Mouse (Mus musculus) adrenal gland, adult 8-10 months (tissue): ENCODE data around the gene Fgf4. TPM values are rescaled to one million over a fixed set of nuclear protein-coding genes. Genes with fewer than 3 reads are reported as not detected.
"Not testable (repeated sequence)": the region's sequence is repeated elsewhere in the genome, so short reads cannot be mapped to it uniquely, and the experiment has no call there.

ENCODE experiments used
- DNase-seq: peaks from one replicate; pipeline ENCODE4 v3.0.0; 2022
- total RNA-seq, 4 experiments: library from RNA; stranded (reverse); gene quantifications; 2 replicates each; pipeline ENCODE4 v1.2.4; 2022

Gene Fgf4
- total RNA-seq, 4 experiments from 2014 or later, result not detected

DNA sequence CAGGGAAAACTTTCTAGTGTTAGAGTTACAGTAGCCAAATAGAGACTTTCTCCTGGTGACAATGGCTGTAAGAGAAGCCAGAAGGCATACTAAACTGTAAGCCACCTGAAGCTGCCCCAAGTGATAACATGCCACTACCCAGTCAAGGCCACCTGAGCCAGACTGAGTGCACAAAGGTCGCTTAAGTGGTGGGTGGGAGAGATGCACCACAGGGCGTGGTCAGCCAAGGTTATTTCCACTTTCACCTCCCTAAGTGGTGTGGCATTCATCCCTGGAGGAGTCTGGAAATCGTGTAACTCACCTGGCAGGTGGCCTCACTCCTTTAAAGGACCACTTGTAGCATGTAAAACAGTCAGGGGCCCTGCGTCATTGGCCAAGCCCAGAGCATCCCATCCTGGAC is 20.0 kb downstream of the Fgf4 start:
- no peak for DNase-seq

DNA sequence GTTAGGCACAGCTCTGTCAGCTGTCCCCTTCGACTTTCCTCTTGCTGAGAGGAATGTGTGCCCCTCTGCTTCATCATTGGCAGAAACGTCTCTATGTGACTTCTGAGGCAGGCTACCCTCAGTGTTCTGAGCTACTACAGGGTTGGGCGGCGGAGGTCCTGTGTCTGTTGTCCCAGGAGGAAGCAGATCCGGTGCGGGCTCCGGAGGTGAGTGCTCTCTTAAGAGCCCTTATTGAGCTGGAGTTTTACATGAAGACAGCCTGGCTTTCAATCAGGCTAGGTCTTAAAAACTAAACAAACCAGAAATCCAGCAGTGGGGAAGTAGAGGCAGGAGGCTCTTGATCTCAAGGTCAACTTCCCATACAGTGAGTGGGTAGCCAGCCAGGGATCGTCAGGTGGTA is 20.4 kb downstream of the Fgf4 start:
- no peak for DNase-seq

DNA sequence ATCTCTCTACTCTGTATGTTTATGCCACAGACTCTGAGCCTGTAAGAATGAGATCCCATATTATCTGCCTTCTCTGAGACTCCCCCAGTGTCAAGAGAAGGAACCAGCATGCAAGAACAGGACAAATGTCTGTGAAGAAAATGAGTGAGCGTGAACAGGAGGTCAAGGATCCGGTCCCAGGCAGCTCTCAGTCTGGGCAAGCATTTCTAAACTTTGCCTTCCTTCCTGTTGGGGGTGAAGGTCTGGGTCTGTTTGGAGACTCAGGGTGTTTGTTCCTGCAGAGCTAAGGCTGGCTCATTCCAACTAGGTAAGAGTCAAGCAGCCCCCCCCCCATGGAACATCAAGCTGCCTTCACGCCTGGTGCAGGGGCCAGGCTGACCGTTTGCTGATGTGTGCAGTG is 25.3 kb downstream of the Fgf4 start:
- no peak for DNase-seq

DNA sequence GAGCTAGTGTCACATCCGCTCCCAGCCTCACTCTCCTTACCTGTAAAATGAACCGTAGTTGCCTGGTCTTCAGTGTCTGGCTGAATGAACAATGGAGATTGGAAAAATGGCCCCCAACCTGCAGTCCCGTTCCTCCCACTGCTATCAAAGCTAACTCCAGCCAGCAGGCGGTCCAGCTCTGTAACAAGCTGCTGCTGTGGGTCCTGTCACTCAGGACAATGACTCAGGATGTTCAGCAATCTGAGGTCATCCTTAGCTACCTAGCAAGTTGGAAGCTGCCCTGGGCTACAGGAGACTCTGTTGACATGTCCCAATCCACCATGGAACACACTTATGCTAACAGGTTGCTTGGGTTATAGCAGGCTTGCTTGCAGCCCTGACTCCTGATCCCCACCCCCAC is 26.0 kb downstream of the Fgf4 start:
- no peak for DNase-seq

DNA sequence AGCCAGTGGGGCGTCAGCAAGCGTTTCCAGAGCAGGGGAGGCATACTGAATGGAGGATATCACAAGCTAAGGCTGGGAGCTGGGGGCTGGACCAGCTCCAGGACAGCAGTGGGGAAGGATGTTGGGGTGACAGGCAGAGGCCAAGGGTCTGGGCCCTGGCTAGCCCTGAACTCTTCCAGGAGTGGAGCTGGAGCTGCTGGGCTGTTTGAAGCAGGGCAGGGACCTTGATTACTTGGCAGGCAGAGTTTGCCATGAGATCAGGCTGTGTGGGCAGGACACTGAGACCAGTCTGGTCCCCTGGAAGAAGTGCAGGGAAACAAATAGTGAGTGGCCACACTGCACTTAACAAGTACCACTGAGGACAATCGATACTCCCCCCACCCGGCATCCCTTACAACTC is 27.1 kb downstream of the Fgf4 start:
- DNase-seq, result peak; percentile 24

DNA sequence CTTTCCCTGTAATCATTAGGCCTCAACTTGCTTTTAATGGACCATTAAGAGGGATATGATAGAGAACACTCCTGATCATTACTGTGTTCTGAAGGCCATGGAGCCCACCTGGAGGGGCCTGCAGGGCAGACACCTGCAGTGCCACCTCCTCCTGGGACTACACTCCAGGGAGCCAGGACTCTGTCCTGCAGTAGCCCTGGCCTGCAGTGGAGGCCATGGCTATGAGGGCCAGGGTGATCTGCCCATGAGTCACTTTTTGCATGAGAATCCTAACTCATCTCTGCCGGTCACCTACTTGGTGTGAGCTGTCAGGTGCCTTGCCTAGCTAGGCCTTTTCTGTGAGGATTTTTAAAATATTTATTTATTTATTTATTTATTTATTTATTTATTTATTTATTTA is 31.2 kb downstream of the Fgf4 start:
- DNase-seq, result peak; percentile 47

DNA sequence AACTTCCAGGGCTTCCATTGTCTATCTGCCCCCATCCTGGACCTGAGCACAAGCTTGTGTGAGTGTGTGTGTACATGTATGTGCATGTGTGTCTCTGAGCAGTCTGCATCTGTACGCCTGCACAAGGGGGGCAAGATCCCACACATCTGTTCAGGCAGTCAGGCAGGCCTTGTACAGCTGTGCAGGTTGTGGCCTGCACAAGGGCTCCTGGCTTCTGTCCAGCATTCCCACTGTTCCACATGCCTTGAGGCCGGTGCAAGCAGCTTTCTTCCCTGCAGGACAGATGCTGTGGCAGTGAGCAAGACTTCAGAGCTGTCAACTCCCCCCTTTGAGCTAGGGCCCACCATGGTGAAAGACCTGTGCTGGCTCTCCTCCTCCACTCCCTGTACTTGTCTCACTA is 35.9 kb downstream of the Fgf4 start:
- DNase-seq, result no peak

DNA sequence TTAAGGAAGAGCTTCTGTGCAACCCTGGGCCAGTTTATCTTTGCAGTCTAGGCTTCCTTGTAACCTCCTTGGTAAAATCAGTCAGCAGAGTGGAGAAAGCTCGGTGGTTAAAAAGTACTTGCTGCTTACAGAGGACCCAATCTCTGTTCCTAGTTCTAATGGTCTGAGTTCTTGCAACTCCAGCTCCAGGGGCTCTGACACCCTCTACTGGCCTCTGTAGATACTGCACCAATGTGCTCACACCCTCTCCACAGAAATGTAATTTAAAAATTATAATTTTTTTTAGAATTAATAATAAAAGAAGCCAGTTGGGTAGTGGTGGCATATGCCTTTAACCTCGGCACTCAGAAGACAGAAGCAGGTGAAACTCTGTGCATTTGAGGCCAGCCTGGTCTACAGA is 40.5 kb downstream of the Fgf4 start:
- no peak for DNase-seq

DNA sequence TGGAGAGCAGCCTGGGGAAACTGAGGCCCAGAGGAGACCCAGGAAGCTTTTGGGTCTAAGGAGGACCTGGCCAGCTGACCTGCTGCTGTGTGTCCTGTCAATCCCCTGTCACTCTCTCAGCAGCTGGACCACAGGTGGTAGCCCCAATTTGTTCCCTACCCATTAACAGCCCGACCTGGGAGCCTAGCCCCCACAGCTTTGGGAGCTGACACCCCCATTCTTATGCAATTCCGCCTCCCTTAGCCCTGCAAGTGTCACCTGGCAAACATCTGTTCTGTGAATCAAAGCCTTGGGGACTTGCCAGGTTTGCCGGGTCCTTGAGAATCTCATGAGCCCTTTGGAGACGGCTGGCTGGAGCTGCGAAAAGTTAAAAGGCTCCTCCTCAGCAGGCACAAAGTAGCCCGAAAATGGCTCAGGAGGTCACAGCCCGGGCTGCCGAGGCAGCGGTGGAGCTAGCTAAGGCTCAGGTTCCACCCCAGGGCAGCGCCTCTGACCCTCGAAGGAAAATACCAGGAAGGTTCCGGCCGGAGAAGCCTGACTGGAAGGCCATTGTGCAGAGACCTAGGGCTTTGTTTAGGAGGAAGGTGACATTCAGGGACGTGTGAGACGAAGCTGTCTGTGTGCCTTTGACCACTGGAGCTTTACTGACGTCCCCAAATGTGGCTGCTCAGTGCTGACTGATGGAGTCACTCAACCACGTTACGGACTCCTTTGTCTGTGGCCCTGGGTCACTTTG is 41.6 kb downstream of the Fgf4 start:
- DNase-seq, result peak; percentile 56

DNA sequence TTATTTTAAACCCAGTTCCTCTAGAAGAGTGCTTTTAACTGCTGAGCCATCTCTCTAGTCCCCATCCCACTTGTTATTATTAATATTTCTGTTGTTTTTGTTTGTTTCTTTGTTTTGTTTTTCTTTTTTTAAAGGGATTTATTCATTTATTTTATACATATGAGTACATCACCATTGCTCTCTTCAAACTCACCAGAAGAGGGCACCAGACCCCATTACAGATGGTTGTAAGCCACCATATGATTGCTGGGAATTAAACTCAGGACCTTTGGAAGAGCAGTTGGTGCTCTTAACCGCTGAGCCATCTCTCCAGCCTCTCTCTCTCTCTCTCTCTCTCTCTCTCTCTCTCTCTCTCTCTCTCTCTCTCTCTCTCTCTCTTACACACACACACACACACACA is 43.5 kb downstream of the Fgf4 start:
- DNase-seq, result not testable (repeated sequence)

DNA sequence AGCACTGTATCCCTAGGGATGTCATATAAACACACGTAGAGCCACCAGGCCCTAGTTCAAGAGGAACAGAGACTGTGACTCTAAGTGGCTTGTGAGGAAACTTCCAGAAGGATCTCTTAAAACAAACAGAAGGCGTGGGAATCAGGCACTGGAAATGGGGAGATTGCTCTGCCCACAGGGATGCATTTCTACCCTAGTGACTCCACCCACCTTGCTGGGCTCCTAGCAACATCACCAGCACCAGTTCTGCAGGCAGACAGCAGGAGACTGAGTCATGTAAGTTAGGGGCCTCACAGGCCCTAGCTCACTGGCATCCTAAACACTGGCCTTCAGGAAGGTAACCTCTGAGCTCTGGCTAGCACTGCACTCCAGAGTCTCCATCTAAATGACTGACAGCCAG is 44.7 kb downstream of the Fgf4 start:
- DNase-seq, result no peak

DNA sequence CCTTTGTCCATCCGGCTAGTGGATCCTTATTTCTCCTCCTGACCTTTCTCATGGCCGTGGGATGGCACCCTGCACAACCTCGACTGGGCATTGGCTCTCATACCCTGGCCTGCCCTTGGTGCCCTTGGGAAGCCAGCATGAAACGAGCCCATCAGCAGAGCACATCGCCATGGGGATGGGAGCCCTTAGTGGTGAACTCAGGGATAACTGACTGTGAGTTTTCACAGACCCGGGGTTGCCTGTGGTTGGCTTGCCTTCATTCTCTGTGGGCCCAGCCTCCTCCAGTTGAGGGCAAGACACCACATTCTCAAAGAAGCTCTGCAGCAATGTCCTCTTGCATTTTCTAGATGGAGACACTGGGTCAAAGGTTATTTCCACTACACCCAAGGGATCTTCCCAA is 45.2 kb downstream of the Fgf4 start:
- DNase-seq, result no peak

DNA sequence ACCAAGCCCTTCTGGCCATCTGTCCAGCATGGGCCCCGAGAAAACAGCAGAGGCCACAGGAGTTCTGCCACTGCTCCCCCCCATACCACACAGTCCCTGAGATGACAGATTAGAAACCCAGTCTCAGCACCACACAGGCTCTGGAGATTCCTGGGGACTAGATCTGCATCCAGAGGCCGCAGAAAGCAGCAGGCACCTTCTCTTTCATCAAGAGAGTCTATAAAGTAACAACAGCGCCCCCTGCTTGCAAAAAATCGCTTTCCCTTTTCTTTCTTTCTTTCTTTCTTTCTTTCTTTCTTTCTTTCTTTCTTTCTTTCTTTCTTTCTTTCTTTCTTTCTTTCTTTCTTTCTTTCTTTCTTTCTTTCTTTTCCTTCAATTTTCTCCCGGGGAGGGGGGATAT is 47.0 kb downstream of the Fgf4 start:
- no peak for DNase-seq

DNA sequence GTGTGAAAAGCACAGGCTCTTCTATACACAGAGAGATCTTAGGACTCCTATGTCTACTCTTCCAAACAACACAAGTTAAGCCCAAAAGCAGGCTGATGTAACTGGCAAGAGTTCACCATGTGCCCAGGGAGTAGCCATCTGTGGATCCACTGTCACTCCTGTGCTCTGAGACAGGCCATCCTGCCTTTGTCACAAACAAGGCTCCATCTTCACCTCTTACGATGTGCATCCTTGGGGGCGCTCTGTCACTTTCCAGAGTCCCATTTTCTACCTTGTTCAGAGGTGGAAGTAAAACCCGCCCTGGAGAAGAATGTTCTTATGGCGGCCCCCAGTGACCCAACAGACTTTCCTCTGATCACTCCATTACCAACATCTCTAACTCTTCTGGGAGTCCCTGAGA is 47.5 kb downstream of the Fgf4 start:
- no peak for DNase-seq

DNA sequence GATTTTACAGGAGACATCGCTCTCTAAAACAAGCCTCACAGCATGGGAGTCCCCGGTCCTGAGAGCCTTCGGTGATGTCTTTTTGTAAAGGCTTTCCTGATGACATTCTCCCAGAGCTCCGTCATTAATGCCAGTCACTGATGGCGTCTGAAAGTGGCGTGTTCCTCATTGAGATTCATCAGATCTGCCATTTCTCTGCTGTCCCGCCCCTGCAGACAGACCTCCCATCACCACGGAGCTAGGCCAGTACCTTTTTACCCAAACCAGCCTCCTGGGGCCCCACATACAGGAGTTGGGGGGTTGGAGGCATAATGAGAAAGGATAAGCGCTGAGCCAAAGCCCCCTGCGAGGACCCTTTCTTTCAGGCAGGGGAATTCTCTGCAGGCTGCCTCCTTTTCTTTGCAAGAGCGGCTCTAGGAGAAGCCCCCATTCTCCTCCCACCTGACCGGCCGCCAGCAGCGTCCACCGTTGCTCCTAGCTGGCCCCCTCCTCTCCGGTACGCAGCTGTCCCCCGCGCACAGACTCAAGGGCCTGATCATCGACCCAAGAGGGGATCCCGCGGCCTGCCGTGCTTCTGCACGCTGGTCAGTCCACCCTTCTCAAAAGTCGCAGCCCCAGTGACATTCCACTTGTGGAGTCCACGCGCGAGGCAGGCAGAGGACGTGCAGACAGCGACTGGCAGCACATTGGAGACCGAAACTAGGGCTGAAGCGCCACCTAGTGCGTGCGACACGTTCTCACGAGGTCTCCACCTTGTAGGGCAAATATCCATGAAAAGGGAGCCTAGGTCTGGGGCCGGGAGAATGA is 48.3 kb downstream of the Fgf4 start:
- peak; percentile 66 for DNase-seq

DNA sequence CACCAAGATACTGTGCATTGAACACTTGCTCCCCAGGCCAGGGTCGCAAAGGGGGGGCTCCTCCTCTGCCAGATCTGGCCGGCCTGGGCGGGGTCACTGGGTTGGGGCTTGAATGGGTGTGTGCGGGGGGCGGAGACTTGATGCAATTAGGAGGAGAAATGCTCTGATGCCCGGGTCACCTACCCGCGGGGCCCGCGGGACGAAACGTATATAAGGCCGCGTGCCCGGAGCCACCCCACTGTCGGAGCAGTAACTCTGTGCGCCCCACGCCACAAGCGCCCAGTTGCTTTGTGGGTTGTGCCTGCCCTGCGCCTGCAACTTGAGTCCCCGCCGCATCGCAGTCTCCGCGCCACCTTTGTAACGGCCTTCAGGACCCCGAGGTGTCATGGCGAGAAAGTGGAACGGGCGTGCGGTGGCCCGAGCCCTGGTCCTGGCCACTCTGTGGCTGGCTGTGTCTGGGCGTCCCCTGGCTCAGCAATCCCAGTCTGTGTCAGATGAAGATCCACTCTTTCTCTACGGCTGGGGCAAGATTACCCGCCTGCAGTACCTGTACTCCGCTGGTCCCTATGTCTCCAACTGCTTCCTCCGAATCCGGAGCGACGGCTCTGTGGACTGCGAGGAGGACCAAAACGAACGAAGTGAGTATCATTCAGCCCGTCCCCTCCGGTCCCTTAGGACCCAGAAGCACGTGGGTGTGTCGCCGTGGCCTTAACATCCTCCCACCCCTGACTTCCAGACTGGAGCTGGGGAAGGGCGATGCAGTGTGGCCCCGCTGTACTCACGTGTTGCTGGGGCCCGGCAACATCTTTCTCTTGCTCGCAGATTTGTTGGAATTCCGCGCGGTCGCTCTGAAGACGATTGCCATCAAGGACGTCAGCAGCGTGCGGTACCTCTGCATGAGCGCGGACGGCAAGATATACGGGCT is 49.4 kb downstream of the Fgf4 start, which contains the start of gene Fgf15:
Gene Fgf15, plus strand, starts transcription at position 238 of the 925 bp plus-strand sequence.
- no peak for DNase-seq

DNA sequence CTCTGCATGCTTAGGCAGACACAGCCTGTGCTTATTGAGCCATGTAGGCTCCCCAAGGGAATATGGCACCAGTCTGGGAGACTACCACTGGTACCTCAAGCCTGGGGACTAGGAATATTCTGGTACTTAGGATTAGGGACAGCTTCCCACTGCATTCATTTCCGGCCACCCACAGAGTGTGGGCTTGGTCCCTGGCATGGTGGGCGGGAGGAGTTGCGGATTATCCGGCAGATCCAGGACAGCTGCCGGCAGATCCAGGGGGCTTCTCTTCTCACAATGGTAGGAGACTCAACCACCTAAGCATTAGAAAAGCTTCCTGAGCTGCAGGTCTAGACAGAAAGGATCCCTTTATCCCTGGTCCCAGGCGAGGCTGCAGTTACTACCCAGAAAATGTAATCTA is 51.3 kb downstream of the Fgf4 start:
- DNase-seq, result no peak

DNA sequence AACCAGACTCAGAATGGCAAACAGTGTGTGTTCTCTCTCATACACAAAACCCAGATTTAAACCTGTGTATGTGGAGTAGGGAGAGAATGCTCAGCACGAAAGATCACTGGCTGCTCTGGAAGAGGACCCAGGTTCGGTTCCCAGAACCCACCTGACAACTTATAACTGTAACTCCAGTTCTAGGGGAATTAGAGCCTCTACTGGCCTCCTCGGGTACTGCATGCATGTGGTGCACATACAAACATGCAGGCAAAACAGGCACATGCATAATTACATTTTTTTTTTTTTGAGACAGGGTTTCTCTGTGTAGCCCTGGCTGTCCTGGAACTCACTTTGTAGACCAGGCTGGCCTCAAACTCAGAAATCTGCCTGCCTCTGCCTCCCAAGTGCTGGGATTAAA is 58.3 kb downstream of the Fgf4 start:
- not testable (repeated sequence) for DNase-seq

DNA sequence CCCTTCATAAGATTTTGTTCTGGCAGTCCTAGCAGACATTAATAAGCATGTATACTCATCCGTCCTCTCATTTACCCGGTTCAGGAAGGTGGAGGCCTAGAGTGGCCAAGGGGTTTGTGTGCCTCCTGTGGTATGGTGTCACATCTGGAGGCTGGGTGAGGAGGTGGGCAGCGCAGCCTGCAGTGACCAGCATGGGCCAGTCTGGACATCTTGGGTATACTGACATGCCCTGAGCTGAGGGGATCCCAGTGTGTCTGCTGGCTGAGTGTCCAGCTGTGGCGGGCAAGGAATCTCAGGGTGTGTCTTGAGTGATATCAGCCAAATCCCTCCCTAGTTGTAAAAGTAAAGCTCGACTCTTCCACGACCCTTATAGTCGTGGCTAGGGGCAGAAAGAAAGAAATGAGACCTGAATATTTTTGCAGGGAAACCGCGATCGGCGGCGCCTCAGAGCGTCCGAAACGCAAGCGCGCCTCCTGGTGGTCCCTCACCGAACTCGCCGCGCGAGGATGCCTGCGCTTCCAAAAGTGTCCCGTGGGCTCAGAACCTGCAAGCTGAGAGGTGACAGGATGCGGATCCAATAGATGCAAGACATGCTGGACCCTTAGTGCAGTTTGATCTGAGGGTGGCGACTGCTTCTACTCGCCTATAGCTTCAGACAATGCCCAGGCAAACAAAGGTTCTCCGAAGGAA is 59.7 kb downstream of the Fgf4 start:
- DNase-seq, result no peak

DNA sequence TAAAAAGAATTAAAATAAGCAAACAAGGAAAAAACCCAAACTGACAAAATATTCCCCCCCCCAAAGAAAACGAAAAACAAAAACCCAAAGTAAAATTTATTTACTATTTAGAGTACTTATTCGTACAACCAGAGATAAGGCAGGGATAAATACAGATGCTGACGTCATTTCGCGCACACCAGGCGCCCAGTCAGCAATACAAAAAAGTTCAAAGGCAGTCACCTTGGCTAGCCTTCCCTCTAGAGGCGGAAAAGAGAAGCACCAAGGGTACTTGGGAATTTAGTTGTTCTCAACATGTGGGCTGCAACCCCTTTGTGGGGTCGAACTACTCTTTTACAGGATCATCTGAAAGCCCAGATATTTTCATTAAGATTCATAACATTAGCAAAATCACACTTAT is 60.6 kb downstream of the Fgf4 start:
- no peak for DNase-seq

DNA sequence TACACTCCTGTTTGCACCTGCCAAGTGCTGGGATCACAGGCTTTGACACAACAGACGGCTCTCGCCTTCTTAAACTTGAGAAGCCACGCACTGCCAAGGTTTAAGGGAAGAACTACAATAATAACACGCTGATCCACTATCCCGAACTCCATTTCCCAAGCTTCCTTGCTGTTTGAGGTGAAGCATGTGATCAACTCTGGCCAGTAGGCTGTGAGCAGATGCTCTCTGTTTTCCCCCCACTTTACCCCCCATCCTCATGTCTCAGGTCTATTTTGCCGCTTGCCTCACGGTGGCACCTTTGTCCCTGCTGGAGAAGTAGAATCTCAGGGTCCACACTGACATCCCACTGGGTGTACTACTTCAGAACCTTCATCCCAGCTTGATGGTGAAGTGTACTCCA is 61.5 kb downstream of the Fgf4 start:
- DNase-seq, result no peak

DNA sequence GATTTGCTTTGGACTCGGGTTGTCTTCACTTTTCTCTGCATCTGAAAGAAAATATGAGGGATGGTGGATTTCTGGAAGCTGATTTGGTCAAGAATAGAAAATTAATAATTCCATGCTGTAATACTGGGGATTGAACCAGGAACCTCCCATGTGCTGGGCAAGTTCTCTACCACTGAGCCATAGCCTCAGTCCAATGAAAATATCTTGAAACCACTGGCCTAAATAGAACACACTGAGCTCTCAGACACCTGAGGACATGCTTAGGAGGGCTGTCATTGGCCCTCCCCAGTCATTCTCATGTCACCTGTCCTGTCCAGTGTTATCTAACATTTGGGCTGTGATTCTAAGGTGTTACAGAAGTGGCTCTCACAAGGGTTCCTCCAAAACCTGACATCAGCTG is 64.0 kb downstream of the Fgf4 start:
- DNase-seq, result no peak
